Mouse (Mus musculus): ENCODE measurements around the gene Mtcp1.

Mtcp1 gene

GRCm38 (mm10) chrX:75415936-75416785, at the start of gene Mtcp1, which contains the start of the genes Cmc4 and Brcc3:
Gene Mtcp1 (minus strand): TSS chrX:75416588.
Gene Cmc4 (minus strand): TSS chrX:75416584.
Gene Brcc3 (plus strand): TSS chrX:75416628.
- DNase-seq (ENCODE audit: low spot score): peak; percentile 74

GRCm38 (mm10) chrX:75454597-75454996, 38.2 kb upstream of the Mtcp1 start:
- no peak for DNase-seq (ENCODE audit: low spot score)

- DNase-seq (ENCODE audit: low spot score): no peak
Observed at GRCm38 (mm10) chrX:75409711-75410110, 6.7 kb downstream of the Mtcp1 start.

- no peak for DNase-seq (ENCODE audit: low spot score)
Observed at GRCm38 (mm10) chrX:75403350-75403749, 13.0 kb downstream of the Mtcp1 start.

DNA sequence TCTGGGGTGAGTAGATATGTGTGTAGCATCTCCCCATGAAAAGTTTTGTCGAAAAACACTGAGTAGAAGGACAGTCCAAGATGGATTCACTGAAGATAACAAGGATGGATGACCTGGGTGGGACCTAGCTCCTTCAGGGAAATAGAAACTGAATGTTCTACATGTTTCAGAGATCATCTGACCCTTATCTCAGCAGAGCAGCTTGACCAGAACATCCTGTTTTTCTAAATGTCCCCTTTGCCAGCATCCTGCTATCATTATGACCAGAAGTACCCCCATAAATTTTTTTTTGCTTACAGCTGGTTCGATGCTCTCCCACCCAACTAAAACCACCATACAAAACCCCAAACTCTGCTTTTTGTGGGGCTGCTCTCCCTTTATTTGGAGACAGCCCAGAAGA, 13.7 kb downstream of the Mtcp1 start:
- no peak for DNase-seq (ENCODE audit: low spot score)

DNA sequence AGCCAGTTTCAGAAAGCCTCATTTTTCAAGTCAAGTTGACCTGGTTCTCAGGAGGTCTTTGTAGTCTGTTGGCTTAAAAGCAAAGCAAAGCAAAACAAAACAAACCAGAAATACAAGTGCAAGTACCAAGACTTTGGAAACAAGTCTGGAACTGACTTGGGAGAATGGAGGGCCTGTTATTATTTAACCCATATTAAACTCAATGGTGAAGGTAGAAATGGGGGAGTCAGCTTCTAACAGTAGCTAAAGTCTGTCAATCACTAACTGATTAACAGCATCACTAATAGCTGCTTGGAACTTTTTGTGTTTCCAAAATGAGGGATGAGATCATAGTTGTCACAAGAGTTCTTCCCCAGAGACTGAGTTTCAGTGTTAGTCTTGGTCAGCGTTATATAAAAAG, 16.9 kb downstream of the Mtcp1 start:
- no peak for DNase-seq (ENCODE audit: low spot score)

DNA sequence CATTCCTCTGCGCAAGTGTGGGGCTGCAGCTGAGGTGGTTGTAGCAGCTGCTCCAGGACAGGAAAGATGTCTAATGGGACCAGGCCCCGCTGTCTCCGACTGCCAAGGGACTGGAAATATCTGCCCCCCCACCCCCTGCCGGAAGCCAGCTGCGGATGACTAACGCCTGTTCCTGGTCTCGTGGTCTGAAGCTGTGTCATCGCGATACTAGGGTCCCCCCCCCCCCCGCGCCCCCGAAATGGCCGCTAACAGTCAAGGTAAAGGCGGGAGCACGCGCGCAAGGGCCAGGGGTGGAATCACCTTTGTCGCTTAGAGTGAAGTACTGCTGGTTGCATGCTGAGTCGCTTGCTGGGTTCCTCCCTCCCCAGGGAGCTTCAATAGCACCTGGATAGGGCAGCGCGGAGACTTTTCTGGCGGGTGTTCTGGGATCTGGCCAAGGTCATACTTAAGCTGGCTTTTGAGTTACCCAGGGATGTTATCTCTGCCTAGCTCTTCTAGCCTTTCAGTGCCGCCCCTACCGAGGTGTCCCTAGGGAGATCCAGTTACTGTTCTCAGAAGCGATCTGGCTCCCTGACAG, 34.1 kb downstream of the Mtcp1 start, which contains the start of the genes Fundc2 and F8:
Fundc2 (plus strand) TSS at position 205 of the 577 bp plus-strand sequence.
F8 (minus strand) TSS at position 421 of the 577 bp plus-strand sequence.
- DNase-seq (ENCODE audit: low spot score): peak; percentile 71

- DNase-seq (ENCODE audit: low spot score): no peak
Observed at GRCm38 (mm10) chrX:75381699-75382098, 34.7 kb downstream of the Mtcp1 start.

DNA sequence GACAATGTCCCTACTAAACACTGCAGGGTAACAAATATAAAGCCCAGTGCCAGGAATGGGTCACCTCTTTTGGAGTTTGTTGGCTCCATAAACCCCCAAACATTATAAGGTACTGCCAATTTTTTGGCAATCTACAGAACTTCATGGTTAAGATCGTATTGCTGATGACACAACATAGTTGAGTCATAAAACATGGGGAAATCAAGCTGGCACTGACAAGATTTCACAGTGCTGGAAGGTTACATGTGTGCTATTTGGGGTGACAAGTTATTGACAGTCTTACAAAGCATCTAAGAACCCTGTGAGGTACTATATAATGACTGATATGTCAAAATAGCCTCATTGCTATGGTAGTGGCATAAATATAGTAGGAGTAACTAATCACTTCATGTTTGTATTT, 35.2 kb downstream of the Mtcp1 start:
- DNase-seq (ENCODE audit: low spot score): no peak

- DNase-seq (ENCODE audit: low spot score): no peak
Observed at GRCm38 (mm10) chrX:75376815-75377214, 39.6 kb downstream of the Mtcp1 start.

GRCm38 (mm10) chrX:75372666-75373425, 43.5 kb downstream of the Mtcp1 start:
- no peak for DNase-seq (ENCODE audit: low spot score)

DNA sequence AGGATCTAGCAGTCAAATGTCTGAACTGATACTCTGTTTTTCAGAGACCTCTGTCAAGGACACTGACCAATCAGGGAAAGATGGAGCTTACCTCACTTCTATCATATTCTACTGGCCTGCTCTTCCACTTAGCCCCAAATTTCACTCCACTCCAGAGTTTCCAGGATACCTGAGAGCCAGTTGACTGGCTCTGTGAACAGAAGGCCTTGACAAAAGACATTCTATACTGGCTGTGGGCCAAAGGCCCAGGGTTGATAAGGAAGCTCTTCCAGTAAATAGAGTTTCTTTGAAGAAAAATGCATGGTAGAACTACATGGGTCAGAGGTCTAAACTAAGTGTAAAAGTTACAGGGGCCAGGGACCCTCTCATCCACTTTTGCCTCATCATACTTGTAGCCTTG, 46.2 kb downstream of the Mtcp1 start:
- DNase-seq (ENCODE audit: low spot score): no peak

Measured in left cerebral cortex, adult 11 months (tissue).